Mouse (Mus musculus): ENCODE data around the gene Hs3st6. TPM values are rescaled to one million over a fixed set of nuclear protein-coding genes. Genes with fewer than 3 reads are reported as not detected.
"Not testable (repeated sequence)": the region's sequence is repeated elsewhere in the genome, so short reads cannot be mapped to it uniquely, and the experiment has no call there.

The Hs3st6 gene
- total RNA-seq, 1 experiment, result 1.6 TPM

- in situ Hi-C loops (cut with MboI; ENCODE audit: low sequenced_read_pairs in 2 of 2, unreplicated experiment in 2 of 2), result no loop called here
- Histone ChIP-seq H3K4me3 (ENCODE audit: insufficient read depth in 1 of 2, low read depth in 1 of 2, low read length in 2 of 2, poor library complexity in 1 of 2, severe bottlenecking in 1 of 2) (peak overlapping the region; percentile 82 to 87), H3K9me3 (ENCODE audit: control insufficient read depth, insufficient read depth, low read depth, low read length) (no peaks in the 10 kb centered on the region), H3K9ac (ENCODE audit: insufficient read depth, low read depth, low read length, poor library complexity, severe bottlenecking) (peak overlapping the region; percentile 90), H3K27ac (ENCODE audit: insufficient read depth, low read depth, low read length, poor library complexity, severe bottlenecking) (peak overlapping the region; percentile 73), H3K4me1 (ENCODE audit: control insufficient read depth in 2 of 2, insufficient read depth in 2 of 2, low read length in 2 of 2, poor library complexity in 1 of 2) (peaks cover 0 to 4% of the 10 kb centered on the region in 2 experiments; a peak in 1 of 4 replicates), H3K36me3 (ENCODE audit: control insufficient read depth, insufficient read depth, low read length, poor library complexity, severe bottlenecking) (peaks cover 43% of the 10 kb centered on the region)
- peak; percentile 79 for TF ChIP-seq HCFC1 (IDR thresholded peaks at IDR 0.05; ENCODE audit: borderline replicate concordance, insufficient read depth, low read length)
- peak; percentile 95 for TF ChIP-seq CHD2 (IDR thresholded peaks at IDR 0.05; ENCODE audit: low read depth, low read length)
- TF ChIP-seq ZC3H11A (IDR thresholded peaks at IDR 0.05; ENCODE audit: borderline replicate concordance, low read depth, low read length), result no peak
- no peak for TF ChIP-seq ZNF384 (IDR thresholded peaks at IDR 0.05; ENCODE audit: low read depth, low read length)
- no peak for TF ChIP-seq MAFK (IDR thresholded peaks at IDR 0.05; ENCODE audit: insufficient read depth, low read depth, low read length)
- DNase-seq (ENCODE audit: low read depth, low spot score), result peak; percentile 96
Observed at GRCm38 (mm10) chr17:24719494-24720222, 33.1 kb upstream of the Hs3st6 start.

DNA sequence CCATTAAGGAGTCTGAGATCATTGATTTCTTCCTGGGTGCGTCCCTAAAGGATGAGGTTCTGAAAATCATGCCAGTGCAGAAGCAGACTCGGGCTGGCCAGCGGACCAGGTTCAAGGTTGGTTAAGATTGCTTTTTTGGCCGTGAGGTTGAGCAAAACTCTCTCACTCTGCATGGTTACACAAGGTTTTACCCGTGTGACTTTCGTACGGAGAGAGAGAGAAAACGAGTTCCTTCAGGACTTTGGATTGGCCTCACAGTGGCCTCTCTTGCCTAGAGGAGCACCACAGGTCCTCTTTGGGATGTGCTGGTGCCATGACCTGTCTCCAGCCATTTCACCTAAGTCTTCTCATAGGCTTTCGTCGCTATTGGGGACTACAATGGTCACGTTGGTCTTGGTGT lies 32.2 kb upstream of the Hs3st6 start:
- peak overlapping the region; percentile 82 for H3K9ac ChIP-seq (ENCODE audit: insufficient read depth, low read depth, low read length, poor library complexity, severe bottlenecking)
- H3K4me3 ChIP-seq (ENCODE audit: insufficient read depth in 1 of 2, low read depth in 1 of 2, low read length in 2 of 2, poor library complexity in 1 of 2, severe bottlenecking in 1 of 2), result peak overlapping the region; percentile 67 to 82
- H3K9me3 ChIP-seq (ENCODE audit: control insufficient read depth, insufficient read depth, low read depth, low read length); DNase-seq (ENCODE audit: low read depth, low spot score); H3K4me1 ChIP-seq (ENCODE audit: control insufficient read depth in 2 of 2, insufficient read depth in 2 of 2, low read length in 2 of 2, poor library complexity in 1 of 2); in situ Hi-C loops (cut with MboI; ENCODE audit: low sequenced_read_pairs in 2 of 2, unreplicated experiment in 2 of 2); H3K27ac ChIP-seq (ENCODE audit: insufficient read depth, low read depth, low read length, poor library complexity, severe bottlenecking): not testable (repeated sequence)
- H3K36me3 ChIP-seq (ENCODE audit: control insufficient read depth, insufficient read depth, low read length, poor library complexity, severe bottlenecking), result peaks cover 43% of the 10 kb centered on the region

GRCm38 (mm10) chr17:24721383-24721955 lies 31.3 kb upstream of the Hs3st6 start:
- H3K27ac ChIP-seq (ENCODE audit: insufficient read depth, low read depth, low read length, poor library complexity, severe bottlenecking); H3K9me3 ChIP-seq (ENCODE audit: control insufficient read depth, insufficient read depth, low read depth, low read length); in situ Hi-C loops (cut with MboI; ENCODE audit: low sequenced_read_pairs in 2 of 2, unreplicated experiment in 2 of 2); H3K4me1 ChIP-seq (ENCODE audit: control insufficient read depth in 2 of 2, insufficient read depth in 2 of 2, low read length in 2 of 2, poor library complexity in 1 of 2); DNase-seq (ENCODE audit: low read depth, low spot score): not testable (repeated sequence)
- H3K4me3 ChIP-seq (ENCODE audit: insufficient read depth in 1 of 2, low read depth in 1 of 2, low read length in 2 of 2, poor library complexity in 1 of 2, severe bottlenecking in 1 of 2), result peak overlapping the region; percentile 58 to 76
- peaks cover 36% of the 10 kb centered on the region for H3K36me3 ChIP-seq (ENCODE audit: control insufficient read depth, insufficient read depth, low read length, poor library complexity, severe bottlenecking)
- peak overlapping the region; percentile 81 for H3K9ac ChIP-seq (ENCODE audit: insufficient read depth, low read depth, low read length, poor library complexity, severe bottlenecking)

- H3K4me1 ChIP-seq (ENCODE audit: control insufficient read depth in 2 of 2, insufficient read depth in 2 of 2, low read length in 2 of 2, poor library complexity in 1 of 2), result peaks cover 0 to 2% of the 10 kb centered on the region in 2 experiments; a peak in 1 of 4 replicates
- no peaks in the 10 kb centered on the region for H3K9me3 ChIP-seq (ENCODE audit: control insufficient read depth, insufficient read depth, low read depth, low read length)
- H3K9ac ChIP-seq (ENCODE audit: insufficient read depth, low read depth, low read length, poor library complexity, severe bottlenecking), result peak overlapping the region; percentile 36; the same call in 1 of the 2 replicates
- no peak for DNase-seq (ENCODE audit: low read depth, low spot score)
- in situ Hi-C loops (cut with MboI; ENCODE audit: low sequenced_read_pairs in 2 of 2, unreplicated experiment in 2 of 2), result no loop called here
- no peak overlapping the region for H3K27ac ChIP-seq (ENCODE audit: insufficient read depth, low read depth, low read length, poor library complexity, severe bottlenecking)
- peaks cover 33% of the 10 kb centered on the region for H3K36me3 ChIP-seq (ENCODE audit: control insufficient read depth, insufficient read depth, low read length, poor library complexity, severe bottlenecking)
- TF ChIP-seq ZNF384 (IDR thresholded peaks at IDR 0.05; ENCODE audit: low read depth, low read length) (no peak), HCFC1 (IDR thresholded peaks at IDR 0.05; ENCODE audit: borderline replicate concordance, insufficient read depth, low read length) (no peak), MAFK (IDR thresholded peaks at IDR 0.05; ENCODE audit: insufficient read depth, low read depth, low read length) (no peak), ZC3H11A (IDR thresholded peaks at IDR 0.05; ENCODE audit: borderline replicate concordance, low read depth, low read length) (no peak), CHD2 (IDR thresholded peaks at IDR 0.05; ENCODE audit: low read depth, low read length) (peak; percentile 65; the same call in 1 of the 2 replicates)
- H3K4me3 ChIP-seq (ENCODE audit: insufficient read depth in 1 of 2, low read depth in 1 of 2, low read length in 2 of 2, poor library complexity in 1 of 2, severe bottlenecking in 1 of 2), result peak overlapping the region; percentile 58 to 76
Observed at GRCm38 (mm10) chr17:24722220-24722924, 30.4 kb upstream of the Hs3st6 start.

All from ES-E14 (cell line).